Mouse (Mus musculus) heart, adult 2 months (tissue): ENCODE measurements around the gene Ascc1. TPM values are rescaled to one million over a fixed set of nuclear protein-coding genes. Genes with fewer than 3 reads are reported as not detected.

ENCODE experiments used
- DNase-seq, 2 experiments: peaks; one replicate each; pipeline ENCODE4 v3.0.0; 2021
- H3K27ac ChIP-seq: fragments of 200-600 bp; 2 replicates; pipeline ENCODE4 v1.8.1; 2022
- H3K27me3 ChIP-seq: fragments of 200-500 bp; 2 replicates; pipeline ENCODE4 v1.6.1; 2012; ENCODE audit warnings: mild to moderate bottlenecking, low read length, inconsistent platforms, mixed read lengths; ENCODE audit not compliant: control insufficient read depth, insufficient read depth
- H3K36me3 ChIP-seq: fragments of 200-500 bp; 2 replicates; pipeline ENCODE4 v1.6.1; 2012; ENCODE audit warnings: low read length, inconsistent platforms; ENCODE audit not compliant: control insufficient read depth, insufficient read depth
- H3K4me1 ChIP-seq: fragments of 200-500 bp; 2 replicates; pipeline ENCODE4 v1.6.1; 2011; ENCODE audit warnings: low read length; ENCODE audit not compliant: control insufficient read depth, insufficient read depth
- H3K4me3 ChIP-seq: fragments of 200-600 bp; 2 replicates; pipeline ENCODE4 v1.8.1; 2022
- H3K79me2 ChIP-seq: fragments of 200-500 bp; replicated peaks from 2 replicates; pipeline ENCODE4 v1.6.1; 2012; ENCODE audit warnings: mild to moderate bottlenecking, inconsistent platforms, low read length, moderate library complexity, mixed read lengths; ENCODE audit not compliant: control insufficient read depth, insufficient read depth
- H3K9ac ChIP-seq: fragments of 200-500 bp; 2 replicates; pipeline ENCODE4 v1.6.1; 2012; ENCODE audit warnings: low read depth, mild to moderate bottlenecking, control low read depth, inconsistent platforms, low read length, mixed read lengths
- CTCF ChIP-seq: fragments of 200-600 bp; IDR thresholded peaks from 2 replicates; pipeline ENCODE4 v1.8.1; 2022; ENCODE audit warnings: antibody characterized with exemption, mild to moderate bottlenecking, moderate library complexity
- EP300 ChIP-seq: fragments of 200-500 bp; IDR thresholded peaks from 2 replicates; pipeline ENCODE4 v1.6.1; 2011; ENCODE audit warnings: low read depth, low read length, control low read depth; ENCODE audit not compliant: insufficient read depth
- POLR2A ChIP-seq: fragments of 200-500 bp; IDR thresholded peaks from 2 replicates; pipeline ENCODE4 v1.6.1; 2011; ENCODE audit warnings: mild to moderate bottlenecking, low read depth, low read length, control low read depth; ENCODE audit not compliant: insufficient read depth
- WGBS: fragments of 180-500 bp; shearing (Covaris S2); methylation state at CpG from one replicate; pipeline ENCODE4 v1.1.7; 2018; 5-methylcytosine and 5-hydroxymethylcytosine counted together
- intact Hi-C: fragments of 180-260 bp; cut with DNase I; formaldehyde crosslinking; loops from one replicate; pipeline ENCODE4 v1.15.1; 2025
- polyA plus RNA-seq: library from polyadenylated mRNA; depleted of rRNA; stranded (reverse); fragments of >200 nt; gene quantifications from 2 replicates; pipeline ENCODE4 v1.2.3, GENCODE M21; 2012
- total RNA-seq, 2 experiments: library from RNA; stranded (reverse); gene quantifications; 2 replicates each; pipeline ENCODE4 v1.2.3; 2021

The Ascc1 gene
- total and polyA plus RNA-seq, 3 experiments = 20.5 to 24.1 (median 22.5) TPM

GRCm38 (mm10) chr10:60034621-60035020 is 32.0 kb downstream of the Ascc1 start:
- H3K79me2 ChIP-seq = no peaks in the 10 kb centered on the region
- intact Hi-C loops = no loop called here
- no peak overlapping the region for H3K27ac ChIP-seq
- no peak overlapping the region for H3K9ac ChIP-seq
- 89% methylated on average over 3 of the region's 3 CpGs for WGBS
- no peak for DNase-seq
- H3K4me3 ChIP-seq = no peak overlapping the region
- no peaks in the 10 kb centered on the region for H3K27me3 ChIP-seq
- no peaks in the 10 kb centered on the region for H3K36me3 ChIP-seq
- no peaks in the 10 kb centered on the region for H3K4me1 ChIP-seq
- TF ChIP-seq CTCF (no peak), POLR2A (no peak), EP300 (no peak)

GRCm38 (mm10) chr10:60035744-60036143 is 33.1 kb downstream of the Ascc1 start:
- Histone ChIP-seq H3K27ac (no peak overlapping the region), H3K4me3 (no peak overlapping the region), H3K4me1 (no peaks in the 10 kb centered on the region), H3K79me2 (no peaks in the 10 kb centered on the region), H3K9ac (no peak overlapping the region), H3K27me3 (no peaks in the 10 kb centered on the region), H3K36me3 (no peaks in the 10 kb centered on the region)
- intact Hi-C loops = no loop called here
- WGBS = 78% methylated on average over 4 of the region's 4 CpGs
- TF ChIP-seq POLR2A (no peak), CTCF (no peak), EP300 (no peak)
- no peak for DNase-seq

GRCm38 (mm10) chr10:60042350-60042922 is 39.8 kb downstream of the Ascc1 start:
- Histone ChIP-seq H3K79me2 (no peaks in the 10 kb centered on the region), H3K27me3 (no peaks in the 10 kb centered on the region), H3K4me3 (no peak overlapping the region), H3K4me1 (no peaks in the 10 kb centered on the region), H3K27ac (no peak overlapping the region), H3K36me3 (no peaks in the 10 kb centered on the region; the same call in 1 of the 2 replicates), H3K9ac (no peak overlapping the region)
- TF ChIP-seq EP300 (no peak), POLR2A (no peak), CTCF (no peak)
- intact Hi-C loops = no loop called here
- DNase-seq = no peak
- WGBS = 93% methylated on average over 8 of the region's 8 CpGs

GRCm38 (mm10) chr10:60046696-60047095 is 44.1 kb downstream of the Ascc1 start:
- Histone ChIP-seq H3K27me3 (no peaks in the 10 kb centered on the region), H3K36me3 (no peaks in the 10 kb centered on the region; the same call in 1 of the 2 replicates), H3K4me3 (no peak overlapping the region), H3K4me1 (no peaks in the 10 kb centered on the region), H3K79me2 (no peaks in the 10 kb centered on the region), H3K9ac (no peak overlapping the region), H3K27ac (no peak overlapping the region)
- intact Hi-C loops = no loop called here
- WGBS = 42% methylated on average over 5 of the region's 5 CpGs
- TF ChIP-seq CTCF (no peak), POLR2A (no peak), EP300 (no peak)
- peak in 1 of 2 experiments; percentile 27 for DNase-seq

- Histone ChIP-seq H3K4me3 (no peak overlapping the region), H3K79me2 (no peaks in the 10 kb centered on the region), H3K9ac (no peak overlapping the region), H3K4me1 (no peaks in the 10 kb centered on the region), H3K36me3 (no peaks in the 10 kb centered on the region; the same call in 1 of the 2 replicates), H3K27ac (no peak overlapping the region), H3K27me3 (no peaks in the 10 kb centered on the region)
- intact Hi-C loops = no loop called here
- TF ChIP-seq CTCF (no peak), EP300 (no peak), POLR2A (no peak)
- no peak for DNase-seq
- WGBS = 97% methylated on average over 10 of the region's 10 CpGs
These were observed 48.0 kb downstream of the Ascc1 start for GRCm38 (mm10) chr10:60050581-60050980.

GRCm38 (mm10) chr10:60053073-60053472 is 50.5 kb downstream of the Ascc1 start:
- no peak for DNase-seq
- Histone ChIP-seq H3K4me3 (no peak overlapping the region), H3K27ac (no peak overlapping the region), H3K36me3 (no peaks in the 10 kb centered on the region), H3K79me2 (no peaks in the 10 kb centered on the region), H3K4me1 (no peaks in the 10 kb centered on the region), H3K27me3 (no peaks in the 10 kb centered on the region), H3K9ac (no peak overlapping the region)
- intact Hi-C loops = no loop called here
- TF ChIP-seq CTCF = no peak
- TF ChIP-seq POLR2A = no peak
- no peak for TF ChIP-seq EP300
- 74% methylated on average over 4 of the region's 4 CpGs for WGBS
